Mouse (Mus musculus) ES-Bruce4 (cell line): Measurements from ENCODE around the gene Tbx5. TPM values are rescaled to one million over a fixed set of nuclear protein-coding genes. Genes with fewer than 3 reads are reported as not detected.

Experiments used
- H3K27ac ChIP-seq: 2 replicates; pipeline ENCODE4 v1.5.1; 2012; ENCODE audit warnings: low read length, inconsistent platforms; ENCODE audit not compliant: insufficient read depth
- H3K27me3 ChIP-seq: 2 replicates; pipeline ENCODE4 v1.6.1; 2012; ENCODE audit warnings: mild to moderate bottlenecking, low read length, inconsistent platforms; ENCODE audit not compliant: control insufficient read depth, poor library complexity, insufficient read depth, severe bottlenecking
- H3K36me3 ChIP-seq: 2 replicates; pipeline ENCODE4 v1.6.1; 2012; ENCODE audit warnings: inconsistent platforms, mild to moderate bottlenecking, low read length, moderate library complexity; ENCODE audit not compliant: control insufficient read depth, poor library complexity, insufficient read depth, severe bottlenecking
- H3K4me1 ChIP-seq: one replicate; pipeline ENCODE4 v1.8.1; 2011; ENCODE audit warnings: low read length; ENCODE audit not compliant: control insufficient read depth, insufficient read depth
- H3K4me3 ChIP-seq: 2 replicates; pipeline ENCODE4 v1.5.1; 2011; ENCODE audit warnings: low read depth, mild to moderate bottlenecking, low read length
- H3K9ac ChIP-seq: 2 replicates; pipeline ENCODE4 v1.6.1; 2012; ENCODE audit warnings: low read depth, mild to moderate bottlenecking, inconsistent platforms; ENCODE audit not compliant: poor library complexity, severe bottlenecking
- H3K9me3 ChIP-seq: replicated peaks from 2 replicates; pipeline ENCODE4 v1.6.1; 2012; ENCODE audit warnings: mild to moderate bottlenecking, low read length, inconsistent platforms; ENCODE audit not compliant: control insufficient read depth, poor library complexity, insufficient read depth, severe bottlenecking
- CTCF ChIP-seq: IDR thresholded peaks from one replicate; pipeline ENCODE4 v1.8.1; 2011; ENCODE audit warnings: low read depth, low read length
- EP300 ChIP-seq: IDR thresholded peaks from 2 replicates; pipeline ENCODE4 v1.6.1; 2011; ENCODE audit warnings: low read depth, low read length; ENCODE audit not compliant: insufficient read depth
- POLR2A ChIP-seq: IDR thresholded peaks from one replicate; pipeline ENCODE4 v1.8.1; 2011; ENCODE audit warnings: low read length; ENCODE audit not compliant: insufficient read depth
- polyA plus RNA-seq: library from polyadenylated mRNA; stranded (reverse); fragments of >200 nt; gene quantifications from 2 replicates; pipeline ENCODE4 v1.2.4, GENCODE M21; 2011; ENCODE audit warnings: low read depth; ENCODE audit not compliant: missing spikeins, insufficient read depth, insufficient read length

The Tbx5 gene
- polyA plus RNA-seq, 1 experiment, result not detected

DNA sequence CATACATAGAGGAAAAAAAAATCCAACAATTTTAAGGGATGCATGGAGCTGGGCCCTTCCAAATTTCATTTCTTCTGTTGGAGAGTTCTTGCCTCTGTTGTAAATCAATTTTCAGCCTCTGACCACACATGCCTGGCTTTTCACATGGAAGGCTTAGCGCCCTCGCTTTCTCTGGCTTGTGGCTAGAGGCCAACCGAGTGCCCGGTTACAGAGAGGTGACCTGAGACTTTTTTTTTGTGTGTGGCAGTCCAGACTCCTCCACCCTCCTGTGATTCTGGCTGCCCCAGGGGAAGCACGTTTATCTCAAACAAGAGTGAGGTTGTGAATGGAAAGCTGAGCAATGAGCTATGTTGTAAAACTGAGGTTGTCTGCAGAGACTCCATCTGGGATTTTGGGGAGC, 28.8 kb downstream of the Tbx5 start:
- H3K27ac ChIP-seq, result no peak overlapping the region
- H3K9ac ChIP-seq, result no peak overlapping the region
- no peaks in the 10 kb centered on the region for H3K9me3 ChIP-seq
- H3K27me3 ChIP-seq, result no peaks in the 10 kb centered on the region
- no peak overlapping the region for H3K4me3 ChIP-seq
- TF ChIP-seq EP300, result no peak
- no peaks in the 10 kb centered on the region for H3K36me3 ChIP-seq
- H3K4me1 ChIP-seq, result no peaks in the 10 kb centered on the region

DNA sequence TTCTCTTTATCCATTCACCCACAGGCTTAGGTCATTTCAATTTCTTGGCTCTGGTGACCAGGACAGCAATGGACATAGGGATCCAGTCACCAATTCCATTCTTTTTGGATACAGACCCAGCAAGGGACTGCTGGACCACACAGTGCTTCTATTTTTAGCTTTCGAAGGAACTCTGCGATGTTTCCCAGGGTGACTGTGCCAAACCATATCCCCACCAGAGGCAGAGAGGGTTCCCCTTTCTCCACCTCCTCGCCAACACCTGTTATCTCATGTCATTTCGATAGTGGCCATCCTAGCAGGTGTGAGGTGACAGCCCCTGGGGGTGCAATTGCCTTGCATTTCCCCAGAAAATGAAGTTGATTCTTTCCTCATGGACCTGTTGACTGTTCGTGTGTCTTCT, 30.0 kb downstream of the Tbx5 start:
- H3K27ac ChIP-seq, result no peak overlapping the region
- H3K27me3 ChIP-seq, result no peaks in the 10 kb centered on the region
- H3K36me3 ChIP-seq, result no peaks in the 10 kb centered on the region
- H3K9ac ChIP-seq, result no peak overlapping the region
- no peak overlapping the region for H3K4me3 ChIP-seq
- H3K9me3 ChIP-seq, result no peaks in the 10 kb centered on the region
- H3K4me1 ChIP-seq, result no peaks in the 10 kb centered on the region
- no peak for TF ChIP-seq EP300
- TF ChIP-seq CTCF, result no peak
- TF ChIP-seq POLR2A, result no peak

GRCm38 (mm10) chr5:119866277-119867235, 34.1 kb downstream of the Tbx5 start:
- no peaks in the 10 kb centered on the region for H3K36me3 ChIP-seq
- H3K9ac ChIP-seq, result peak overlapping the region; percentile 44
- no peaks in the 10 kb centered on the region; the same call in 1 of the 2 replicates for H3K27me3 ChIP-seq
- H3K9me3 ChIP-seq, result no peaks in the 10 kb centered on the region
- peak overlapping the region; percentile 31 for H3K4me3 ChIP-seq
- TF ChIP-seq EP300 (no peak), POLR2A (no peak), CTCF (no peak)
- H3K27ac ChIP-seq, result no peak overlapping the region
- H3K4me1 ChIP-seq, result no peaks in the 10 kb centered on the region

GRCm38 (mm10) chr5:119867986-119868385, 35.5 kb downstream of the Tbx5 start:
- Histone ChIP-seq H3K36me3 (no peaks in the 10 kb centered on the region), H3K4me3 (no peak overlapping the region), H3K9me3 (no peaks in the 10 kb centered on the region), H3K27ac (no peak overlapping the region), H3K4me1 (no peaks in the 10 kb centered on the region), H3K9ac (no peak overlapping the region), H3K27me3 (no peaks in the 10 kb centered on the region; the same call in 1 of the 2 replicates)
- TF ChIP-seq CTCF, result no peak
- TF ChIP-seq POLR2A, result no peak
- no peak for TF ChIP-seq EP300

DNA sequence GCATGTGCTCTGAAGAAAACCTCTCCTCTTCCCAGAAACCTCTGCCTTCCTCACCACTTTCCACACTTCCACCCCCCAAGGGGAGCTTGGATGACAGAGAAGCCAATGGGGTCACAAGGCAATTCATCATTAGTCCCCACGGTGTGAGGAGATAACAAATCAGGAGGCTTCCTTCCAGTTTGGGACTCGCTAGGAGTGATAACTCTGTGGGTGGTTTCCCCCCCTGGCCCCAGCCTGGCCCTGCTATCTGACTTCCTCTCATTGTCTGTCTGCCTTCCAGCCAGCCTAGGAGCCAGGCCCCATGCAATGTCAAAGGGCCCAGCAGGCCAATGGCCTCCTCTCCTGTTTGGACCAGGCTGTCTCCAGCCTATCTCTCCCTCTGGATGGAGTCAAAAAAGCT, 43.0 kb downstream of the Tbx5 start:
- Histone ChIP-seq H3K27me3 (no peaks in the 10 kb centered on the region), H3K9ac (no peak overlapping the region), H3K4me3 (no peak overlapping the region), H3K27ac (no peak overlapping the region), H3K4me1 (no peaks in the 10 kb centered on the region), H3K9me3 (no peaks in the 10 kb centered on the region), H3K36me3 (no peaks in the 10 kb centered on the region)
- no peak for TF ChIP-seq EP300
- no peak for TF ChIP-seq POLR2A
- no peak for TF ChIP-seq CTCF

- Histone ChIP-seq H3K4me1 (no peaks in the 10 kb centered on the region), H3K9ac (no peak overlapping the region), H3K27ac (no peak overlapping the region), H3K36me3 (no peaks in the 10 kb centered on the region), H3K27me3 (no peaks in the 10 kb centered on the region), H3K9me3 (no peaks in the 10 kb centered on the region), H3K4me3 (no peak overlapping the region)
- no peak for TF ChIP-seq CTCF
- no peak for TF ChIP-seq EP300
- no peak for TF ChIP-seq POLR2A
Measured at GRCm38 (mm10) chr5:119877185-119877584, 44.7 kb downstream of the Tbx5 start.
